Mouse (Mus musculus) small intestine, adult 2 months (tissue): ENCODE results near the gene Slc4a8. TPM values are rescaled to one million over a fixed set of nuclear protein-coding genes. Genes with fewer than 3 reads are reported as not detected.
"Not testable (repeated sequence)": the region's sequence is repeated elsewhere in the genome, so short reads cannot be mapped to it uniquely, and the experiment has no call there.

Experiments
- H3K27ac ChIP-seq: fragments of 200-500 bp; 2 replicates; pipeline ENCODE4 v1.5.1; 2012; ENCODE audit warnings: low read depth, low read length, control low read depth, inconsistent platforms; ENCODE audit not compliant: insufficient read depth
- H3K27me3 ChIP-seq: fragments of 200-500 bp; 2 replicates; pipeline ENCODE4 v1.6.1; 2012; ENCODE audit warnings: mild to moderate bottlenecking, moderate library complexity, low read length, inconsistent platforms; ENCODE audit not compliant: control insufficient read depth, insufficient read depth
- H3K36me3 ChIP-seq: fragments of 200-500 bp; 2 replicates; pipeline ENCODE4 v1.6.1; 2012; ENCODE audit warnings: mild to moderate bottlenecking, low read length, control low read depth, inconsistent platforms; ENCODE audit not compliant: control insufficient read depth, insufficient read depth
- H3K4me1 ChIP-seq: fragments of 200-500 bp; 2 replicates; pipeline ENCODE4 v1.6.1; 2012; ENCODE audit warnings: low read length, inconsistent platforms, mixed read lengths; ENCODE audit not compliant: control insufficient read depth, insufficient read depth, insufficient read length
- H3K4me3 ChIP-seq: fragments of 200-500 bp; 2 replicates; pipeline ENCODE4 v1.5.1; 2012; ENCODE audit warnings: low read depth, mild to moderate bottlenecking, control low read depth, inconsistent platforms, low read length, moderate library complexity
- CTCF ChIP-seq: fragments of 200-500 bp; IDR thresholded peaks from 2 replicates; pipeline ENCODE4 v1.5.1; 2012; ENCODE audit warnings: low read depth, mild to moderate bottlenecking, control low read depth, inconsistent platforms, low read length, moderate library complexity, mixed read lengths; ENCODE audit not compliant: insufficient replicate concordance, insufficient read length; ENCODE audit errors: extremely low read depth
- POLR2A ChIP-seq: fragments of 200-500 bp; IDR thresholded peaks from 2 replicates; pipeline ENCODE4 v1.6.1; 2012; ENCODE audit warnings: low read depth, mild to moderate bottlenecking, control low read depth, inconsistent platforms, low read length, moderate library complexity
- WGBS: fragments of 180-500 bp; shearing (Covaris S2); methylation state at CpG from one replicate; pipeline ENCODE4 v1.1.7; 2018; 5-methylcytosine and 5-hydroxymethylcytosine counted together
- polyA plus RNA-seq: library from polyadenylated mRNA; depleted of rRNA; stranded (reverse); fragments of >200 nt; gene quantifications from 2 replicates; pipeline ENCODE4 v1.2.3, GENCODE M21; 2012

Slc4a8 gene
- polyA plus RNA-seq, 1 experiment: 0.98 TPM

- H3K27me3 ChIP-seq: no peaks in the 10 kb centered on the region
- 60% methylated on average over 8 of the region's 8 CpGs for WGBS
- no peaks in the 10 kb centered on the region for H3K36me3 ChIP-seq
- TF ChIP-seq POLR2A: no peak
- no peak for TF ChIP-seq CTCF
- H3K27ac ChIP-seq: no peak overlapping the region
- no peak overlapping the region for H3K4me3 ChIP-seq
- H3K4me1 ChIP-seq: no peaks in the 10 kb centered on the region; the same call in 1 of the 2 replicates
Observed at GRCm38 (mm10) chr15:100810243-100810642, 48.7 kb downstream of the Slc4a8 start.

GRCm38 (mm10) chr15:100813501-100813900 is 52.0 kb downstream of the Slc4a8 start:
- TF ChIP-seq POLR2A (no peak), CTCF (no peak)
- no peak overlapping the region for H3K27ac ChIP-seq
- H3K4me1 ChIP-seq: no peaks in the 10 kb centered on the region
- no peaks in the 10 kb centered on the region for H3K36me3 ChIP-seq
- no peak overlapping the region for H3K4me3 ChIP-seq
- WGBS: 78% methylated on average over 5 of the region's 5 CpGs
- H3K27me3 ChIP-seq: no peaks in the 10 kb centered on the region

GRCm38 (mm10) chr15:100814066-100814465 is 52.5 kb downstream of the Slc4a8 start:
- WGBS: 73% methylated on average over 7 of the region's 7 CpGs
- no peak overlapping the region for H3K4me3 ChIP-seq

GRCm38 (mm10) chr15:100815310-100815709 is 53.8 kb downstream of the Slc4a8 start:
- H3K4me1 ChIP-seq: no peaks in the 10 kb centered on the region
- 84% methylated on average over 8 of the region's 8 CpGs for WGBS
- H3K27me3 ChIP-seq: no peaks in the 10 kb centered on the region
- H3K36me3 ChIP-seq: no peaks in the 10 kb centered on the region
- no peak overlapping the region for H3K27ac ChIP-seq
- no peak for TF ChIP-seq CTCF
- TF ChIP-seq POLR2A: no peak
- no peak overlapping the region for H3K4me3 ChIP-seq

More at GRCm38 (mm10) chr15:100814066-100814465, 52.5 kb downstream of the Slc4a8 start:
- H3K4me1 ChIP-seq: no peaks in the 10 kb centered on the region
- no peak for TF ChIP-seq CTCF
- TF ChIP-seq POLR2A: no peak
- no peaks in the 10 kb centered on the region for H3K36me3 ChIP-seq
- H3K27ac ChIP-seq: no peak overlapping the region
- no peaks in the 10 kb centered on the region for H3K27me3 ChIP-seq

- Histone ChIP-seq H3K27me3 (no peaks in the 10 kb centered on the region), H3K36me3 (no peaks in the 10 kb centered on the region), H3K4me3 (no peak overlapping the region), H3K27ac (no peak overlapping the region), H3K4me1 (peaks cover 6% of the 10 kb centered on the region; the same call in 1 of the 2 replicates)
- TF ChIP-seq POLR2A: no peak
- no peak for TF ChIP-seq CTCF
- 83% methylated on average over 3 of the region's 3 CpGs for WGBS
Observed at GRCm38 (mm10) chr15:100818860-100819259, 57.3 kb downstream of the Slc4a8 start.

GRCm38 (mm10) chr15:100821824-100822223 is 60.3 kb downstream of the Slc4a8 start:
- H3K36me3 ChIP-seq: no peaks in the 10 kb centered on the region
- 20% methylated on average over 8 of the region's 8 CpGs for WGBS
- H3K4me3 ChIP-seq: no peak overlapping the region
- peak overlapping the region; percentile 37; the same call in 1 of the 2 replicates for H3K27ac ChIP-seq
- TF ChIP-seq CTCF (peak; percentile 59; the same call in 1 of the 2 replicates), POLR2A (no peak)
- H3K27me3 ChIP-seq: no peaks in the 10 kb centered on the region
- peaks cover 11% of the 10 kb centered on the region for H3K4me1 ChIP-seq

- WGBS: 45% methylated on average over 4 of the region's 4 CpGs
- H3K27me3 ChIP-seq, H3K36me3 ChIP-seq, H3K27ac ChIP-seq, H3K4me3 ChIP-seq: not testable (repeated sequence)
- peaks cover 11% of the 10 kb centered on the region for H3K4me1 ChIP-seq
Observed at GRCm38 (mm10) chr15:100822370-100822769, 60.8 kb downstream of the Slc4a8 start.
